Mouse (Mus musculus): ENCODE results near the gene Igdcc3.

GRCm38 (mm10) chr9:65231284-65231683 is 90.3 kb downstream of the Igdcc3 start:
- TF ChIP-seq CTCF (IDR thresholded peaks at IDR 0.05; ENCODE audit: low read depth, low read length) (no peak), POLR2A (IDR thresholded peaks at IDR 0.05; ENCODE audit: borderline replicate concordance, low read depth, low read length) (no peak)

Measured in bone marrow macrophage, adult 2 months (primary cell).